ENCODE assay signal across 12 mouse cellular contexts in genomic region chr3:96249034-96249345, GRCm38 (mm10). TPM values are rescaled to one million over a fixed set of nuclear protein-coding genes. Genes with fewer than 3 reads are reported as not detected.
DNase-seq lines count a peak whose midpoint lies in the region; ATAC-seq and TF ChIP-seq lines count a peak whose summit lies in the region.
"Had no signal": no experiment of that assay in that cellular context is flagged by ENCODE, and none has a peak within 500 bp of the region (broad histone marks: within the 10 kb centered on the region; RNA-seq: fewer than 3 reads in every experiment).

No protein-coding gene starts in this region.

- H3K27ac ChIP-seq in lung, embryonic 16.5 days (ENCODE audit: low read length), result no peak overlapping the region
- H3K27ac ChIP-seq in lung, postnatal 0 days (ENCODE audit: low read length), result no peak overlapping the region
- no peak overlapping the region for H3K27ac ChIP-seq in hindbrain, embryonic 13.5 days
- no peak overlapping the region for H3K27ac ChIP-seq in neural tube, embryonic 15.5 days (replicated peaks)

- peak overlapping the region; percentile 37 for H3K9ac ChIP-seq in lung, embryonic 16.5 days (ENCODE audit: low read length)
- H3K9ac ChIP-seq in lung, postnatal 0 days (replicated peaks; ENCODE audit: low read depth), result no peak overlapping the region
- H3K9ac ChIP-seq in hindbrain, embryonic 13.5 days, result no peak overlapping the region
- H3K9ac ChIP-seq in neural tube, embryonic 15.5 days (replicated peaks), result no peak overlapping the region

- peaks cover 59% of the 10 kb centered on the region for H3K4me1 ChIP-seq in erythroblast, embryonic 14.5 days (ENCODE audit: control insufficient read depth)
- H3K4me1 ChIP-seq in lung, embryonic 16.5 days (replicated peaks; ENCODE audit: control insufficient read depth, insufficient read depth, low read length), result peaks cover 17% of the 10 kb centered on the region
- peaks cover 7% of the 10 kb centered on the region; the same call in 1 of the 2 replicates for H3K4me1 ChIP-seq in lung, postnatal 0 days (ENCODE audit: insufficient read depth, low read depth, low read length)
- H3K4me1 ChIP-seq in hindbrain, embryonic 13.5 days (replicated peaks), result peaks cover 22% of the 10 kb centered on the region
- peaks cover 13% of the 10 kb centered on the region for H3K4me1 ChIP-seq in neural tube, embryonic 15.5 days

- no peak for ATAC-seq in erythroblast, adult 5-6 weeks (replicated peaks; ENCODE audit: low FRiP score, poor library complexity, severe bottlenecking)
- no peak for ATAC-seq in lung, embryonic 16.5 days (ENCODE audit: low read depth)
- ATAC-seq in lung, postnatal 0 days, result no peak
- no peak for ATAC-seq in hindbrain, embryonic 13.5 days (ENCODE audit: low FRiP score)
- ATAC-seq in neural tube, embryonic 15.5 days (ENCODE audit: low FRiP score), result no peak

- TF ChIP-seq CTCF in lung, postnatal 0 days (IDR thresholded peaks at IDR 0.05), result no peak

- 46% methylated on average over 4 of the region's 4 CpGs for WGBS in lung, embryonic 16.5 days
- 48% methylated on average over 4 of the region's 4 CpGs for WGBS in lung, postnatal 0 days
- 55% methylated on average over 4 of the region's 4 CpGs for WGBS in hindbrain, embryonic 13.5 days
- 50% methylated on average over 4 of the region's 4 CpGs for WGBS in neural tube, embryonic 15.5 days

- peak overlapping the region; percentile 46 for H3K4me2 ChIP-seq in lung, embryonic 16.5 days (ENCODE audit: low read depth, low read length)
- no peak overlapping the region for H3K4me2 ChIP-seq in lung, postnatal 0 days (replicated peaks; ENCODE audit: low read depth, low read length)
- peak overlapping the region; percentile 32; the same call in 1 of the 2 replicates for H3K4me2 ChIP-seq in hindbrain, embryonic 13.5 days
- H3K4me2 ChIP-seq in neural tube, embryonic 15.5 days, result 0 out of 2 replicates have a peak overlapping the region, but pooled peaks have one; percentile 50

- no peaks in the 10 kb centered on the region for H3K27me3 ChIP-seq in erythroblast, embryonic 14.5 days (ENCODE audit: control insufficient read depth)
- H3K27me3 ChIP-seq in lung, embryonic 16.5 days (ENCODE audit: control insufficient read depth, insufficient read depth, low read depth, low read length), result peaks cover 9% of the 10 kb centered on the region; the same call in 1 of the 2 replicates
- peaks cover 2% of the 10 kb centered on the region; the same call in 1 of the 2 replicates for H3K27me3 ChIP-seq in lung, postnatal 0 days (replicated peaks; ENCODE audit: insufficient read depth, low read length)
- no peaks in the 10 kb centered on the region for H3K27me3 ChIP-seq in hindbrain, embryonic 13.5 days
- H3K27me3 ChIP-seq in neural tube, embryonic 15.5 days (replicated peaks), result no peaks in the 10 kb centered on the region

- peak overlapping the region; percentile 76 for H3K4me3 ChIP-seq in erythroblast, embryonic 14.5 days (replicated peaks)
- peak overlapping the region; percentile 53 for H3K4me3 ChIP-seq in lung, embryonic 16.5 days (ENCODE audit: low read length)
- H3K4me3 ChIP-seq in lung, postnatal 0 days (ENCODE audit: low read depth, low read length), result no peak overlapping the region
- H3K4me3 ChIP-seq in hindbrain, embryonic 13.5 days, result no peak overlapping the region
- H3K4me3 ChIP-seq in neural tube, embryonic 15.5 days (replicated peaks), result no peak overlapping the region

- no peak for TF ChIP-seq EP300 in lung, postnatal 0 days (IDR thresholded peaks at IDR 0.05)

- DNase-seq in lung, postnatal 0 days (ENCODE audit: low spot score), result no peak
- no peak for DNase-seq in adrenal gland, adult 18-20 months (ENCODE audit: low spot score in 2 of 2)
- DNase-seq in lung, postnatal 4 days, result no peak
- DNase-seq: cerebellum, adult 9-10 months; lung, adult 2 months had no signal

- H3K9me3 ChIP-seq in erythroblast, embryonic 14.5 days (ENCODE audit: control insufficient read depth, low read length), result no peaks in the 10 kb centered on the region
- no peaks in the 10 kb centered on the region for H3K9me3 ChIP-seq in lung, embryonic 16.5 days (ENCODE audit: control insufficient read depth, low read length)
- no peaks in the 10 kb centered on the region for H3K9me3 ChIP-seq in lung, postnatal 0 days (ENCODE audit: low read length)
- H3K9me3 ChIP-seq in hindbrain, embryonic 13.5 days, result no peaks in the 10 kb centered on the region
- H3K9me3 ChIP-seq in neural tube, embryonic 15.5 days (replicated peaks), result no peaks in the 10 kb centered on the region

- peaks cover 8% of the 10 kb centered on the region for H3K36me3 ChIP-seq in erythroblast, embryonic 14.5 days (ENCODE audit: control insufficient read depth)
- H3K36me3 ChIP-seq in lung, embryonic 16.5 days (ENCODE audit: control insufficient read depth, insufficient read depth, low read length), result no peaks in the 10 kb centered on the region
- no peaks in the 10 kb centered on the region for H3K36me3 ChIP-seq in lung, postnatal 0 days (ENCODE audit: insufficient read depth, low read length)
- no peaks in the 10 kb centered on the region for H3K36me3 ChIP-seq in hindbrain, embryonic 13.5 days
- H3K36me3 ChIP-seq in neural tube, embryonic 15.5 days, result no peaks in the 10 kb centered on the region

RNA-seq across cellular contexts. Expression of gene Hist2h3c1, which starts 2.5 kb away (rescaled TPM):
- not detected in 2 replicates for polyA plus RNA-seq in erythroblast, embryonic 14.5 days (2012)
- total RNA-seq in erythroblast, adult 5-6 weeks (2015; ENCODE audit: low replicate concordance), result 16.7 and 20.9 TPM in 2 replicates
- total RNA-seq in erythroblast, adult 5-6 weeks (2017; ENCODE audit: low replicate concordance), result 15.1 TPM in 1 of 2 replicates, not detected in the other
- polyA plus RNA-seq in lung, embryonic 16.5 days (2015; fragmentation: Nextera tagmentation; extraction: Ambion mirVana), result 1.0 and 2.3 TPM in 2 replicates
- polyA plus RNA-seq in lung, postnatal 0 days (2015; fragmentation: Nextera tagmentation; extraction: Ambion mirVana), result 0.77 TPM in 1 of 2 replicates, not detected in the other
- polyA plus RNA-seq in hindbrain, embryonic 13.5 days (2015; fragmentation: Nextera tagmentation; extraction: Ambion mirVana), result 0.62 TPM in 1 of 2 replicates, not detected in the other
- polyA plus RNA-seq in neural tube, embryonic 15.5 days (2015; fragmentation: Nextera tagmentation; extraction: Ambion mirVana), result 0.14 and 0.65 TPM in 2 replicates
- total RNA-seq in adrenal gland, adult 18-20 months (2021), result not detected
- total RNA-seq: hematopoietic stem cell, adult 5-6 weeks had no signal
- polyA plus RNA-seq: lung, adult 2 months; spleen, adult 2 months had no signal

RNA-seq across cellular contexts. Expression of gene Hist2h2aa1, which starts 3.7 kb away (rescaled TPM):
- 7.4 and 13.0 TPM in 2 replicates for polyA plus RNA-seq in erythroblast, embryonic 14.5 days (2012)
- not detected in 2 replicates for total RNA-seq in erythroblast, adult 5-6 weeks (2015; ENCODE audit: low replicate concordance)
- total RNA-seq in erythroblast, adult 5-6 weeks (2017; ENCODE audit: low replicate concordance), result 1,803 and 3,861 TPM in 2 replicates
- polyA plus RNA-seq in lung, embryonic 16.5 days (2015; fragmentation: Nextera tagmentation; extraction: Ambion mirVana), result 16.9 and 21.5 TPM in 2 replicates
- polyA plus RNA-seq in lung, postnatal 0 days (2015; fragmentation: Nextera tagmentation; extraction: Ambion mirVana), result 56.2 and 60.0 TPM in 2 replicates
- polyA plus RNA-seq in hindbrain, embryonic 13.5 days (2015; fragmentation: Nextera tagmentation; extraction: Ambion mirVana), result 15.6 and 29.2 TPM in 2 replicates
- polyA plus RNA-seq in neural tube, embryonic 15.5 days (2015; fragmentation: Nextera tagmentation; extraction: Ambion mirVana), result 9.8 and 14.3 TPM in 2 replicates
- 1 to 10 TPM; 7.7 to 9.6 TPM for total RNA-seq in adrenal gland, adult 18-20 months (2021)

RNA-seq across cellular contexts. Expression of gene Hist2h2aa2, which starts 8.9 kb away (rescaled TPM):
- polyA plus RNA-seq in erythroblast, embryonic 14.5 days (2012), result 34.2 and 64.0 TPM in 2 replicates
- 65.5 and 89.0 TPM in 2 replicates for total RNA-seq in erythroblast, adult 5-6 weeks (2015; ENCODE audit: low replicate concordance)
- 1,562 and 3,181 TPM in 2 replicates for total RNA-seq in erythroblast, adult 5-6 weeks (2017; ENCODE audit: low replicate concordance)
- polyA plus RNA-seq in lung, embryonic 16.5 days (2015; fragmentation: Nextera tagmentation; extraction: Ambion mirVana), result 37.6 and 61.6 TPM in 2 replicates
- polyA plus RNA-seq in lung, postnatal 0 days (2015; fragmentation: Nextera tagmentation; extraction: Ambion mirVana), result 168 and 196 TPM in 2 replicates
- 64.9 and 67.2 TPM in 2 replicates for polyA plus RNA-seq in hindbrain, embryonic 13.5 days (2015; fragmentation: Nextera tagmentation; extraction: Ambion mirVana)
- 32.3 and 35.5 TPM in 2 replicates for polyA plus RNA-seq in neural tube, embryonic 15.5 days (2015; fragmentation: Nextera tagmentation; extraction: Ambion mirVana)
- 100 to 1,000 TPM; 358 to 442 TPM for total RNA-seq in adrenal gland, adult 18-20 months (2021)

RNA-seq across cellular contexts. Expression of gene Hist2h3c2, which starts 10.1 kb away (rescaled TPM):
- 9.1 and 33.9 TPM in 2 replicates for polyA plus RNA-seq in erythroblast, embryonic 14.5 days (2012)
- total RNA-seq in erythroblast, adult 5-6 weeks (2015; ENCODE audit: low replicate concordance), result 139 and 198 TPM in 2 replicates
- 86.0 and 97.2 TPM in 2 replicates for total RNA-seq in erythroblast, adult 5-6 weeks (2017; ENCODE audit: low replicate concordance)
- polyA plus RNA-seq in lung, embryonic 16.5 days (2015; fragmentation: Nextera tagmentation; extraction: Ambion mirVana), result 3.6 and 4.7 TPM in 2 replicates
- 1.8 and 2.2 TPM in 2 replicates for polyA plus RNA-seq in lung, postnatal 0 days (2015; fragmentation: Nextera tagmentation; extraction: Ambion mirVana)
- 4.1 and 5.3 TPM in 2 replicates for polyA plus RNA-seq in hindbrain, embryonic 13.5 days (2015; fragmentation: Nextera tagmentation; extraction: Ambion mirVana)
- 1.3 and 2.5 TPM in 2 replicates for polyA plus RNA-seq in neural tube, embryonic 15.5 days (2015; fragmentation: Nextera tagmentation; extraction: Ambion mirVana)
- total RNA-seq in adrenal gland, adult 18-20 months (2021), result 10 to 100 TPM; 17.4 to 18.8 TPM

RNA-seq across cellular contexts. Expression of gene Hist2h4, which starts 14.1 kb away (rescaled TPM):
- polyA plus RNA-seq in erythroblast, embryonic 14.5 days (2012), result 3.1 and 7.2 TPM in 2 replicates
- total RNA-seq in erythroblast, adult 5-6 weeks (2015; ENCODE audit: low replicate concordance), result 114 and 128 TPM in 2 replicates
- total RNA-seq in erythroblast, adult 5-6 weeks (2017; ENCODE audit: low replicate concordance), result 46.8 and 67.0 TPM in 2 replicates
- 9.8 and 12.3 TPM in 2 replicates for polyA plus RNA-seq in lung, embryonic 16.5 days (2015; fragmentation: Nextera tagmentation; extraction: Ambion mirVana)
- polyA plus RNA-seq in lung, postnatal 0 days (2015; fragmentation: Nextera tagmentation; extraction: Ambion mirVana), result 9.7 and 9.8 TPM in 2 replicates
- polyA plus RNA-seq in hindbrain, embryonic 13.5 days (2015; fragmentation: Nextera tagmentation; extraction: Ambion mirVana), result 5.2 and 6.1 TPM in 2 replicates
- polyA plus RNA-seq in neural tube, embryonic 15.5 days (2015; fragmentation: Nextera tagmentation; extraction: Ambion mirVana), result 4.9 and 5.1 TPM in 2 replicates
- total RNA-seq in adrenal gland, adult 18-20 months (2021), result 10 to 100 TPM; 21.2 to 22.1 TPM

Comparison
In these comparisons a context has a peak if more than half of its experiments do, and no peak if none do; other contexts are left out.
1. H3K4me3 ChIP-seq: peak in erythroblast, embryonic 14.5 days (single experiment) and lung, embryonic 16.5 days (single experiment); none in lung, postnatal 0 days (single experiment), hindbrain, embryonic 13.5 days (single experiment) and neural tube, embryonic 15.5 days (single experiment).